Mouse (Mus musculus): ENCODE data around the gene Olfr1032.
"Not testable (repeated sequence)": the region's sequence is repeated elsewhere in the genome, so short reads cannot be mapped to it uniquely, and the experiment has no call there.

Gene Olfr1032

GRCm38 (mm10) chr2:86005240-86005639 is at the start of gene Olfr1032:
Gene Olfr1032 (plus strand): TSS chr2:86005540.
- no peak for DNase-seq (ENCODE audit: low spot score in 2 of 2)

GRCm38 (mm10) chr2:85973595-85973994 is 31.7 kb upstream of the Olfr1032 start, which contains the start of gene Olfr1029:
Gene Olfr1029 (plus strand): TSS chr2:85973895.
- no peak for DNase-seq (ENCODE audit: low spot score in 2 of 2)

- DNase-seq (ENCODE audit: low spot score in 2 of 2), result no peak
Measured at GRCm38 (mm10) chr2:85978976-85979375, 26.4 kb upstream of the Olfr1032 start, which contains the start of gene Olfr1030. Gene Olfr1030 (plus strand): TSS chr2:85979276.

GRCm38 (mm10) chr2:85990004-85990403 is 15.3 kb upstream of the Olfr1032 start, which contains the start of gene Olfr1031:
Gene Olfr1031 (plus strand): TSS chr2:85990304.
- DNase-seq (ENCODE audit: low spot score in 2 of 2), result no peak

GRCm38 (mm10) chr2:86020406-86020805 is 15.1 kb downstream of the Olfr1032 start, which contains the start of gene Olfr1033:
Gene Olfr1033 (plus strand): TSS chr2:86020633.
- peak in 1 of 2 experiments; percentile 12 for DNase-seq (ENCODE audit: low spot score in 2 of 2)

GRCm38 (mm10) chr2:86021518-86021917 is 16.2 kb downstream of the Olfr1032 start:
- DNase-seq (ENCODE audit: low spot score in 2 of 2), result not testable (repeated sequence)

GRCm38 (mm10) chr2:86045561-86045960 is 40.2 kb downstream of the Olfr1032 start, which contains the start of gene Olfr1034:
Gene Olfr1034 (plus strand): TSS chr2:86045861.
- no peak for DNase-seq (ENCODE audit: low spot score in 2 of 2)

GRCm38 (mm10) chr2:86050777-86051176 is 45.4 kb downstream of the Olfr1032 start:
- not testable (repeated sequence) for DNase-seq (ENCODE audit: low spot score in 2 of 2)
